Mouse (Mus musculus): Measurements from ENCODE around the gene Gm3880. TPM values are rescaled to one million over a fixed set of nuclear protein-coding genes. Genes with fewer than 3 reads are reported as not detected.
"Not testable (repeated sequence)": the region's sequence is repeated elsewhere in the genome, so short reads cannot be mapped to it uniquely, and the experiment has no call there.

Gm3880 gene
- not detected in 2 replicates for total RNA-seq (2014; rRNA removed; ENCODE audit: low replicate concordance)
- not detected in 2 replicates for polyA plus RNA-seq (2015; fragmentation: Nextera tagmentation; extraction: Ambion mirVana)

DNA sequence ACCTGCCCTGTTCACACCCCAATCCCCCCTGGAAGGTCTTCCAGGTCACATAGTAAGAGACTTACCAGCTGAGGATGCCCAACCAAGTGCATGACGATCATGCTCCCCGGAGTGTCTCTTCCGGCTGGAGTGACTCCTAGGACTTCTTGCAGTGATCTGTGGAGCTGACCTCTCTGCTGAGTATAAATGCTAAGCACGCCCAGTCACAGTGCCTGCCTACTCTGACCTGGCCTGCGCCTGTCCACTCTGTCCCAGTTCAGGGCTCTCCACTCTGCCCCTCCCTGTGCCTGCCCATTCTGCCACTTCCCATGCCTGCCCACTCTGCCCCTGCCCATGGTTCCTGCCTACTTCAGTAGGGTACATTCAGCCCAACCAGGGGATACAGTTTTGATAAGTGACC, at the start of gene Gm3880:
Gm3880 (minus strand) TSS at position 101 of the 400 bp plus-strand sequence.
- WGBS = 88% methylated on average over 5 of the region's 5 CpGs
- not testable (repeated sequence) for H3K4me1 ChIP-seq (ENCODE audit: control insufficient read depth, insufficient read depth); H3K9ac ChIP-seq (replicated peaks; ENCODE audit: low read depth, low read length); DNase-seq (ENCODE audit: low spot score); H3K4me2 ChIP-seq (ENCODE audit: low read depth, low read length); H3K27ac ChIP-seq (ENCODE audit: low read depth); H3K4me3 ChIP-seq (ENCODE audit: low read depth, low read length); ATAC-seq (ENCODE audit: insufficient read depth, low read depth); H3K36me3 ChIP-seq (replicated peaks; ENCODE audit: control insufficient read depth, insufficient read depth, low read length); H3K27me3 ChIP-seq (ENCODE audit: control insufficient read depth, insufficient read depth, low read length); H3K9me3 ChIP-seq (replicated peaks; ENCODE audit: control insufficient read depth, low read length)

GRCm38 (mm10) chrX:102724226-102724625, 37.5 kb upstream of the Gm3880 start:
- WGBS = 86% methylated on average over 6 of the region's 6 CpGs

GRCm38 (mm10) chrX:102707535-102707934, 20.8 kb upstream of the Gm3880 start, which contains the start of the genes Gm9112 and Dmrtc1b:
Gene Gm9112, minus strand, starts transcription at chrX:102707635.
Gene Dmrtc1b, plus strand, starts transcription at chrX:102707865.
- not testable (repeated sequence) for H3K4me3 ChIP-seq (ENCODE audit: low read depth, low read length); ATAC-seq (ENCODE audit: insufficient read depth, low read depth); H3K4me1 ChIP-seq (ENCODE audit: control insufficient read depth, insufficient read depth); H3K36me3 ChIP-seq (replicated peaks; ENCODE audit: control insufficient read depth, insufficient read depth, low read length); H3K27ac ChIP-seq (ENCODE audit: low read depth); H3K9ac ChIP-seq (replicated peaks; ENCODE audit: low read depth, low read length); H3K27me3 ChIP-seq (ENCODE audit: control insufficient read depth, insufficient read depth, low read length); DNase-seq (ENCODE audit: low spot score); H3K9me3 ChIP-seq (replicated peaks; ENCODE audit: control insufficient read depth, low read length); H3K4me2 ChIP-seq (ENCODE audit: low read depth, low read length)
- WGBS = 74% methylated on average over 7 of the region's 10 CpGs

More at GRCm38 (mm10) chrX:102724226-102724625, 37.5 kb upstream of the Gm3880 start:
- H3K36me3 ChIP-seq (replicated peaks; ENCODE audit: control insufficient read depth, insufficient read depth, low read length); H3K9ac ChIP-seq (replicated peaks; ENCODE audit: low read depth, low read length); H3K4me2 ChIP-seq (ENCODE audit: low read depth, low read length); H3K4me3 ChIP-seq (ENCODE audit: low read depth, low read length); DNase-seq (ENCODE audit: low spot score); H3K9me3 ChIP-seq (replicated peaks; ENCODE audit: control insufficient read depth, low read length); H3K4me1 ChIP-seq (ENCODE audit: control insufficient read depth, insufficient read depth); H3K27ac ChIP-seq (ENCODE audit: low read depth); ATAC-seq (ENCODE audit: insufficient read depth, low read depth); H3K27me3 ChIP-seq (ENCODE audit: control insufficient read depth, insufficient read depth, low read length): not testable (repeated sequence)

GRCm38 (mm10) chrX:102700636-102701035, 13.9 kb upstream of the Gm3880 start:
- not testable (repeated sequence) for H3K4me3 ChIP-seq (ENCODE audit: low read depth, low read length); H3K4me1 ChIP-seq (ENCODE audit: control insufficient read depth, insufficient read depth); DNase-seq (ENCODE audit: low spot score); H3K9me3 ChIP-seq (replicated peaks; ENCODE audit: control insufficient read depth, low read length); H3K4me2 ChIP-seq (ENCODE audit: low read depth, low read length); H3K9ac ChIP-seq (replicated peaks; ENCODE audit: low read depth, low read length); H3K27ac ChIP-seq (ENCODE audit: low read depth); H3K27me3 ChIP-seq (ENCODE audit: control insufficient read depth, insufficient read depth, low read length); ATAC-seq (ENCODE audit: insufficient read depth, low read depth); H3K36me3 ChIP-seq (replicated peaks; ENCODE audit: control insufficient read depth, insufficient read depth, low read length)
- 55% methylated on average over 3 of the region's 3 CpGs for WGBS

GRCm38 (mm10) chrX:102689252-102689651, 2.5 kb upstream of the Gm3880 start:
- H3K27me3 ChIP-seq (ENCODE audit: control insufficient read depth, insufficient read depth, low read length); H3K9ac ChIP-seq (replicated peaks; ENCODE audit: low read depth, low read length); DNase-seq (ENCODE audit: low spot score); H3K4me3 ChIP-seq (ENCODE audit: low read depth, low read length); H3K4me2 ChIP-seq (ENCODE audit: low read depth, low read length); H3K36me3 ChIP-seq (replicated peaks; ENCODE audit: control insufficient read depth, insufficient read depth, low read length); ATAC-seq (ENCODE audit: insufficient read depth, low read depth); H3K9me3 ChIP-seq (replicated peaks; ENCODE audit: control insufficient read depth, low read length); H3K27ac ChIP-seq (ENCODE audit: low read depth); H3K4me1 ChIP-seq (ENCODE audit: control insufficient read depth, insufficient read depth): not testable (repeated sequence)
- TF ChIP-seq CTCF (IDR thresholded peaks at IDR 0.05; ENCODE audit: low read depth) = peak; percentile 62
- 26% methylated on average over 4 of the region's 4 CpGs for WGBS

GRCm38 (mm10) chrX:102684706-102685105, 2.1 kb downstream of the Gm3880 start:
- H3K4me3 ChIP-seq (ENCODE audit: low read depth, low read length); H3K9me3 ChIP-seq (replicated peaks; ENCODE audit: control insufficient read depth, low read length); H3K27ac ChIP-seq (ENCODE audit: low read depth); H3K4me2 ChIP-seq (ENCODE audit: low read depth, low read length); H3K9ac ChIP-seq (replicated peaks; ENCODE audit: low read depth, low read length); DNase-seq (ENCODE audit: low spot score); H3K27me3 ChIP-seq (ENCODE audit: control insufficient read depth, insufficient read depth, low read length); H3K4me1 ChIP-seq (ENCODE audit: control insufficient read depth, insufficient read depth); ATAC-seq (ENCODE audit: insufficient read depth, low read depth); H3K36me3 ChIP-seq (replicated peaks; ENCODE audit: control insufficient read depth, insufficient read depth, low read length): not testable (repeated sequence)
- 52% methylated on average over 3 of the region's 3 CpGs for WGBS
